Mouse (Mus musculus) hindbrain, embryonic 10.5 days (tissue): ENCODE data around the gene Cd47. TPM values are rescaled to one million over a fixed set of nuclear protein-coding genes. Genes with fewer than 3 reads are reported as not detected.

ENCODE experiments used
- DNase-seq: peaks from one replicate; pipeline ENCODE4 v3.0.0-alpha.2; 2017; ENCODE audit warnings: low spot score
- H3K27ac ChIP-seq: fragments of 300-500 bp; sonication (generic); 2 replicates; pipeline ENCODE4 v1.5.1; 2016; ENCODE audit warnings: mild to moderate bottlenecking, moderate library complexity
- H3K27me3 ChIP-seq: fragments of 300-500 bp; sonication (generic); 2 replicates; pipeline ENCODE4 v1.6.1; 2016; ENCODE audit warnings: mild to moderate bottlenecking; ENCODE audit not compliant: poor library complexity, insufficient read depth, severe bottlenecking
- H3K36me3 ChIP-seq: fragments of 300-500 bp; sonication (generic); 2 replicates; pipeline ENCODE4 v1.6.1; 2016; ENCODE audit warnings: mild to moderate bottlenecking, moderate library complexity
- H3K4me1 ChIP-seq: fragments of 300-500 bp; sonication (generic); replicated peaks from 2 replicates; pipeline ENCODE4 v1.6.1; 2016; ENCODE audit warnings: mild to moderate bottlenecking
- H3K4me3 ChIP-seq: fragments of 300-500 bp; sonication (generic); 2 replicates; pipeline ENCODE4 v1.5.1; 2016; ENCODE audit warnings: mild to moderate bottlenecking, moderate library complexity
- H3K9me3 ChIP-seq: fragments of 300-500 bp; sonication (generic); 2 replicates; pipeline ENCODE4 v1.6.1; 2016; ENCODE audit warnings: mild to moderate bottlenecking, moderate library complexity
- WGBS: fragments of 180-500 bp; shearing (Covaris S2); methylation state at CpG from one replicate; pipeline ENCODE4 v1.1.7; 2016; 5-methylcytosine and 5-hydroxymethylcytosine counted together
- polyA plus RNA-seq: library from polyadenylated mRNA; unstranded; fragments of >200 nt; fragmentation: Nextera tagmentation; extraction: Ambion mirVana; gene quantifications from 2 replicates; pipeline ENCODE4 v1.2.1, GENCODE M21; 2016

The Cd47 gene
- polyA plus RNA-seq, 1 experiment from 2014 or later, result 44.1 TPM

DNA sequence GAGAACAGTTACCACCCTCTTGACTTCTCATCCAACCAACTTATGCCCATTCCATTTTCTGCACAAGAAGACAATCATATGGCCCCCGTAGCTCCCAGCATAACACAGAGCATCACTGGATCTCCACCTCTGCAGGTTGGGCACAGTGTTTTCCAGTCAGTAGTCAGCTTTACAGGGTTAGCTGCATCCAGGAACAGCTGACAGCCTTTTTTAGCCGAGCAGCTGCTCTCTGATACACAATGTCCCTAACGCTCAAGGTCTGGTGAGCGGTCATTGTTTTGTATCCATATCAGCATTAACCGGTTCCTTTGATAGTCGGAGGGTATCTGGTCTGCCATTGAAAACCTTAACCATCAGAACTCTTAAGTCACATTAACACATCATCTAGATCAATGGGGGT is 53.3 kb downstream of the Cd47 start:
- Histone ChIP-seq H3K4me3 (no peak overlapping the region), H3K36me3 (no peaks in the 10 kb centered on the region), H3K27ac (no peak overlapping the region), H3K9me3 (no peaks in the 10 kb centered on the region), H3K27me3 (no peaks in the 10 kb centered on the region), H3K4me1 (peaks cover 33% of the 10 kb centered on the region)
- no peak for DNase-seq
- 84% methylated on average over 6 of the region's 6 CpGs for WGBS

DNA sequence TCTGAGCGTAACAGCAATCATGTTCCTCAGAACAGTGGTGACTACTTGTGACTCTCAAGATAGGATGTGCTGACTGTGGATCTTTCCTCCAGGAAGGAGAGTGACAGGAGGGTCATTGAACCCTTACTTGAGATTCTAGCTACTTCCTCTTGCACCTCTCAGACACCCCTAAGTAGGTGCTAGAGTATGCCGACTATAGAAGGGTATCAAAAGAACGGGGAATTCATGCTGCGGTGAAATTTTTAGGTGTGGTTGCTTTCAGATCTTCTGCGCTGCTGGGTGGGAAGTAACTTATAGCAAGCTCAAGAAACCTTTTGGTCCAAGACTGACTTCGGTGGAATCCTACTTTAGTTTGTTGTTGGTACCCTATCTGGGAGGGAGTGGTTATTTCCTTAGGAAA is 53.9 kb downstream of the Cd47 start:
- Histone ChIP-seq H3K27ac (no peak overlapping the region), H3K4me1 (peaks cover 38% of the 10 kb centered on the region), H3K9me3 (no peaks in the 10 kb centered on the region), H3K27me3 (no peaks in the 10 kb centered on the region), H3K4me3 (peak overlapping the region; percentile 74), H3K36me3 (no peaks in the 10 kb centered on the region)
- DNase-seq, result no peak
- 90% methylated on average over 6 of the region's 6 CpGs for WGBS

DNA sequence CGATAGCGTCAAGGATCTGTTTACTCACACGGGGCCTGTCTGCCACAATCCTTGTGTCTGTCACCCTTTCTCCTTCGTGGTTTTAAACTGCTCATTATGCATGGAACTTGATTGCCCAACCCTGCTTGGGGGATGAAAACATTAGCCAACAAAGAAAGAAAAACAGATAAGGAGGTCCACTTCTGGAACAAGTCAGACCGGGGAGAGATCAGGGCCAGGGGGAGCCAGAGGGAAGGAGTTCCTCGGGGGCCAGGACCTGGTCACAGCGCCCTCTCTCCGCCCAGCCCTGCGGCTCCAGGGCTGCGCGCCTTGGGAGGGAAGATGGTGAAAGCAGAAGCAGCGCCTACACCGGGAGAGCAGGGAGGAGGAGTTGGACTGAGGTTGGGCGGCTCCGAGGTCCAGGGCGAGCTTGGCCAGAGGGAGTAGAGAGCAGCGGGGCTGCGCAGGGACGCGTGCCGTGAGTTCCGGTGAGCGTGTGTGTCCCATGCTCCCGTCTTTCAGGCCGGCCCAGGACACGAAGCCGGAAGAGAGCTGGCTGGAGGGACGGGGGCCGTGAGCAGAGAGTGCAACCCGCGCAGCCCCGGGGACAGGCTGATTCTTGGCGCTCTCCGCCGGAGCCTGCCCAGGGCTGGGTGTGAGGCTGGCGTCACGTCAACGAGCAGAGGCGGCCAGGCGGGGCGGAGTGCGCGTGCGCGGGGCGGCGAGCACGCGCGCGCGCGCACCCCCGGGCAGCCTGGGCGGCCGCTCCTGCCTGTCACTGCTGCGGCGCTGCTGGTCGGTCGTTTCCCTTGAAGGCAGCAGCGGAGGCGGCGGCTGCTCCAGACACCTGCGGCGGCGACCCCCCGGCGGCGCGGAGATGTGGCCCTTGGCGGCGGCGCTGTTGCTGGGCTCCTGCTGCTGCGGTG is 54.9 kb downstream of the Cd47 start:
- H3K4me1 ChIP-seq, result peaks cover 38% of the 10 kb centered on the region
- peaks cover 7% of the 10 kb centered on the region; the same call in 1 of the 2 replicates for H3K36me3 ChIP-seq
- DNase-seq, result peak; percentile 89
- peak overlapping the region; percentile 97 for H3K27ac ChIP-seq
- no peaks in the 10 kb centered on the region for H3K27me3 ChIP-seq
- H3K9me3 ChIP-seq, result no peaks in the 10 kb centered on the region
- peak overlapping the region; percentile 74 for H3K4me3 ChIP-seq
- whole genome bisulfite sequencing, result under 1% methylated on average over 72 of the region's 74 CpGs

DNA sequence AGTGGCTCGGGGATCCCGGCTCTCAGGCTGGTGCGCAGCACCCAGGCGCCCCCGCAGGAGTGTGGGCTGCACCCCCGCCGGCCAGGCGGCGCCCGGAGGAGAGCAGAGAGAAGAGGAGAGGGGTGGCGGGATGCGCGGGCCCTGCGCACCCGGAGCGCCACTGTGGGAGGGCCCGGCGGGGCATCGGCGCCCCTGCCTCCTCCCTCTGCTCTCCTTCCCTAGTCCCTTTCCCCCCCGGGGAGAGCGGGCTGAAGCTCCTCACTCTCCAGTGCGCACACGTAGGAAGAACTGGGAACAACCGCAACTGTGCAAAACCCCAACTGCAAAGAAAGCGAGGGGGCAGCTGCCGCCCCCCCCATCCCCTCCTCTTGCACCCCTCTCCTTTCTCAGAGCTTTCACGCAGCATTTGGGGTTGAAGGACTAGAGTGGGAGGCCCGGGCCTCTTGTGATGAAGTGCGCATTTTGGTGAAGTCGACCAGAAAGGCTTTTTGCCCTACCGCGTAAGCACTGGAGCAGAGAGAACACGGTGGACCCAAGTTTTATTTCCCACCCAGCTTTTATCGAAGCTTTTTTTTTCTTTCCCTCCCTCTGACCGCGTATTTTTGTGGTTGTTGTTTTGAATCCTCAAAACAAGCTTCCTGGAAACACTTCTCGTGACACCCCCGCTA is 55.6 kb downstream of the Cd47 start:
- WGBS, result under 1% methylated on average over 37 of the region's 39 CpGs
- Histone ChIP-seq H3K27ac (peak overlapping the region; percentile 97), H3K9me3 (no peaks in the 10 kb centered on the region), H3K4me3 (peak overlapping the region; percentile 74), H3K27me3 (no peaks in the 10 kb centered on the region), H3K4me1 (peaks cover 38% of the 10 kb centered on the region), H3K36me3 (peaks cover 7% of the 10 kb centered on the region; the same call in 1 of the 2 replicates)
- DNase-seq, result no peak

DNA sequence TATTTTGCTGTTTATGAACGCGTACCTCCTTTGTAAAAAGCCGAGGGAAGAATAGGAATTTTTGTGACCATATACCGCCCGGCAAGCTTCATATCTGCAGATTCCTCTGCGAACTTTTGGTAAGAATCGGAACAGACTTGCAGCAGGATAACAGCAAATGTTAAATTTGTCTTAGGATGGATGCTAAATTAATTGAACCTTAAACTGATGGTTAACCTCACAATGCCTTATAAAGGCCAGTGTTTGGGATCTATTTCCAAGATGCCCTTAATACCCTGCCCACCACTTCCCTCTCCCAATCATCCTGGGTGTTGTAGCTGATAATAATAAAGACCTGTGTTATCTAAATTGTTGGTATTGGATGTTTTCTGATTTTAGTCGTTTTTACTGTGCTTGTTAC is 56.3 kb downstream of the Cd47 start:
- Histone ChIP-seq H3K4me3 (peak overlapping the region; percentile 74), H3K9me3 (no peaks in the 10 kb centered on the region), H3K27ac (peak overlapping the region; percentile 97), H3K4me1 (peaks cover 38% of the 10 kb centered on the region), H3K27me3 (no peaks in the 10 kb centered on the region), H3K36me3 (peaks cover 7% of the 10 kb centered on the region; the same call in 1 of the 2 replicates)
- WGBS, result 40% methylated on average over 8 of the region's 8 CpGs
- no peak for DNase-seq

DNA sequence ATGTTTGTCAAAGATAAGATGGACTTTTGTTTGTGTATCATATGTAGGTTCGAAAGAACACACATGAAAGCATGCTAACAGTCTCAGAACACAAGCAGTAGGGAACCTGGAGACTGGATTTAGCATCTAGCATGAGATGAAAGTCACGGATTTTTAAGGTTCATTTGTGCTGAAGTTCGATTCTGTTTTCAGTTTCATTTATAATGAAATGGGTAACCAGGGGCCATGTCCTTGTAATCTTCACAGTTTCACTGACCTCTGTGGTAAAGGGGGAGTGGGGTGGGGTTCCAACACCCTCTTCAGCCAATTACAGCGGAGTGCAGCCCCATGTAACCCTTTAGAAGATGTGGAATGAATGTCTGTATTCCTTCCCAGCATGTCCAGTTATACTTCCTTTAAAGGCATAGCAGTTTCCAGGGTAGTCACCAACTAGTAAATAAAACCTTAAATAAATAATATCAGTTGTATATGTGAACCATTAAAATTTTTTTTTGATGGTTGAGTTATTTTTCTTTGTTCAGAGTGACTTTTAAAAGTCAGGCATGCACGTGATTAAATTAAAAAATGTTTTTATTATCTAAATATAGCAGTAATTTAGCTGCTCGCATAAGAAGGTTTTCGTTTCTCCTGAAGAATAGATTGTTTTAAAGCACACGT is 57.3 kb downstream of the Cd47 start:
- DNase-seq, result no peak
- H3K4me3 ChIP-seq, result peak overlapping the region; percentile 74
- H3K27ac ChIP-seq, result no peak overlapping the region
- H3K27me3 ChIP-seq, result no peaks in the 10 kb centered on the region
- 72% methylated on average over 8 of the region's 8 CpGs for WGBS
- peaks cover 7% of the 10 kb centered on the region; the same call in 1 of the 2 replicates for H3K36me3 ChIP-seq
- no peaks in the 10 kb centered on the region for H3K9me3 ChIP-seq
- peaks cover 38% of the 10 kb centered on the region for H3K4me1 ChIP-seq

DNA sequence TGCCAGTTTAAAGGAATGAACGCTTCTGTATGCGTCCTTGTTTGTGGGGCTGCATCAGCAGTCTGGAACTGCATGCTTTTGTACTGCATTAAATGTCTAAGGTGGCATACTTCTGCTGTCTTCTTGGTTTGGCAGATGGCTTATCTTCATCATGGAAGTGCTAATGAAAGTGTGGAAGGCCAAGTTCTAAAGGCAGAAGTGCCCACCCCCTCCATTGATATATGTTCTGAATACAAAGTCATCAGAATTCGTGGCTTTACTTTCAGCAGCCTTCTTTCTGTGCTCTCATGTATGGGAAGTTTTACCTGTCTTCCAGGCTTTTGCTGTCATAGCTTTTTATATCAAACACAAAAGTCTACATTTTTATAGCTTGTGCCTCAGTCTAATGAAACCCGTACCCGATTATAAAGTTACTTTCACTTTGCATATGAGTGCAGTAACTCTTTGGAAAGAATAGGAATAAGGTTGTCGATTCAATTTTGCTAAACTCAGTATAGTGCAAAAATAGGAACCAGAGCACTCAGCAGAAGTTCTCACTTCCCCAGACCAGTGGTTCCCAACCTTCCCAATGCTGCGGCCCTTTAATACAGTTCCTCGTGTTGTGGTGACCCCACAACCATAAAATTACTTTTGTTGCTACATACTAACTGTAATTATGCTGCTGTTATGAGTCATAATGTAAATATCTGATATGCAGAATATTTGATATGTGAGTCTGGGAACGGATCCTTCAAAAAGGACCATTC is 58.0 kb downstream of the Cd47 start:
- peaks cover 7% of the 10 kb centered on the region; the same call in 1 of the 2 replicates for H3K36me3 ChIP-seq
- DNase-seq, result no peak
- H3K27ac ChIP-seq, result no peak overlapping the region
- no peak overlapping the region for H3K4me3 ChIP-seq
- no peaks in the 10 kb centered on the region for H3K9me3 ChIP-seq
- no peaks in the 10 kb centered on the region for H3K27me3 ChIP-seq
- WGBS, result 86% methylated on average over 9 of the region's 9 CpGs
- H3K4me1 ChIP-seq, result peaks cover 38% of the 10 kb centered on the region

DNA sequence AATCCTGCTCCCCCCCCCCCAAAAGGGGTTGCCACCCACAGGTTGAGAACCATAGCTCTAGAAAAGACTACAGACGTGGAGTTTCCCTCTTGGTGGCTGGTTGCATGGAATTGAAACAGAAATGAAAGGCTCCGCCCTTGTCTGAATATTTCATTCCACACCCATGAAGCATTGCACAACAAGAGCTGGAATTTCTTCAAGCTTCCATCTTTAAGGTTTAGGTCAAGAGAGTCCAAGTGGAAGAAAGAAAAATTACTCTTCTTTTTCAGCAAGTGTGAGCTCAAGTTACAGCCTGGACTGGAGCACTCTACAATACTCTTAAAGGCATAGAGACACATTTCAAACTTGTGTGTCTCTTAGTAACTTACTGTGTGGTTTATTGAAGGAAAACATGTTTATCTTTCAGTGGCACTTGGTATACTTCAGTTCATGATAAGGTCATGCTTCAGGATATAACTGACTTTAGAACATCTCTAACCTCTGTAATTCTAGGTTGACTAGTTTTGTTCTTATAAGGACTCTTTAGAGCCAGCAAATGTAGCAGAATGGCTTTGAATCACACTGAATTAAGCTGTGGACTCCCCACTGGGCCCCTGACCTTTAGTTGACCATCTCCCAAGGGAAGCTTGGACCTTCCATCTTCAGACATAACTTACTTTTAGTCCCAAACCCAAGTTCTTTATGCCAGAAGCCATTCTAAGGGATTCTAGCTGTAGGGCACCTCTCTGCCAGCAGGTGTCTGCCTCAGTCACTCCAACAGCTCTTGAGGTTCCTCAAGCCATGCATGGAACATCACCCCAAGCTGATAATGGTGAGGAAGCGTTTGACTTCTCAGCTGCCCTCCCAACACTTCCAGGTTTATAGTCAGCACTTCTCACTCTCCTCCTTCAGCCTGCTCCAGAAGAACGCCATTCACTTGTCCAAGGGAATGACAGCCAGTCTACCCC is 58.8 kb downstream of the Cd47 start:
- no peak overlapping the region for H3K27ac ChIP-seq
- H3K27me3 ChIP-seq, result no peaks in the 10 kb centered on the region
- DNase-seq, result no peak
- 83% methylated on average over 4 of the region's 4 CpGs for WGBS
- H3K36me3 ChIP-seq, result peaks cover 7% of the 10 kb centered on the region; the same call in 1 of the 2 replicates
- no peak overlapping the region for H3K4me3 ChIP-seq
- H3K4me1 ChIP-seq, result peaks cover 35% of the 10 kb centered on the region
- no peaks in the 10 kb centered on the region for H3K9me3 ChIP-seq

DNA sequence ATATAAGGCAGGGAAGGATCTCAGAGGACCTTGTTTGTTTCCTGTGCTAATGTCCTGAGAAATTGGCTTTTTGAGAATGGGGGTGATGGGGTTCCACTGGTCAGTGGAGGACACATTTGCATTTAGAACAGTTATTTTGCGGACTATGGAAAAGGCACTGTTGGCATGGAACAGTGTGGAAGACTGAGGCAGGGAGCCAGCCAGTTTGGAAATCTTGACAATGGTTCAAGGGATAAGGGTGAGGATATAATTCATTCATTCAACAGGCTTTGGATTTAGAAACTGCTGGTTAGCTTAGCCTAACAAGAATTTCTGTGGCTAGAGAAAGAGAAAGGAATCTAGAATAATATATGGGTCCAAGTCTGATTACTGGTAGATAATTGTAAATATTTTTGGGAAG is 61.7 kb downstream of the Cd47 start:
- DNase-seq, result no peak
- Histone ChIP-seq H3K9me3 (no peaks in the 10 kb centered on the region), H3K36me3 (peaks cover 14% of the 10 kb centered on the region; the same call in 1 of the 2 replicates), H3K27me3 (no peaks in the 10 kb centered on the region), H3K4me1 (peaks cover 19% of the 10 kb centered on the region), H3K27ac (no peak overlapping the region), H3K4me3 (no peak overlapping the region)
- WGBS, result 95% methylated on average over 1 of the region's 1 CpGs

DNA sequence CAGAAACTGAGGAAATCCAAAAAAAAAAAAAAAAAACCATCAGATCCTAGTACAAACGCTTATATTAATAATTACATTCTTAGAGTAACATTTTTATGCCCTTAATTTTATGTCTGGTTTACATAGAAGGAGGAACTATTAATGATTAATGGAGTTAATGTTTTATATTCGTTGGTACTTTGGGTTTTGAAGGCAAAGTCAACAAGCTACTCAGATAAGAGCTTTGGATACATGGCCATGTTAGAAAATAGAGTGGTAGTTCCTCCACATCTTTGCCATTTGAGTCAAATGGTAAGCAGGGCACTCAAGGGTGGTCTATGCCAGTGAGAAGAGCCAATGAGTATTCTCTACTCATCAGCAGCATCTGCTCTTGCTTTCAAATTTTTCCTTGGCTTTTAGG is 66.3 kb downstream of the Cd47 start:
- Histone ChIP-seq H3K36me3 (peaks cover 32% of the 10 kb centered on the region), H3K27ac (no peak overlapping the region), H3K4me3 (no peak overlapping the region), H3K27me3 (no peaks in the 10 kb centered on the region), H3K9me3 (no peaks in the 10 kb centered on the region), H3K4me1 (no peaks in the 10 kb centered on the region)
- DNase-seq, result no peak
- 91% methylated on average over 2 of the region's 2 CpGs for WGBS

DNA sequence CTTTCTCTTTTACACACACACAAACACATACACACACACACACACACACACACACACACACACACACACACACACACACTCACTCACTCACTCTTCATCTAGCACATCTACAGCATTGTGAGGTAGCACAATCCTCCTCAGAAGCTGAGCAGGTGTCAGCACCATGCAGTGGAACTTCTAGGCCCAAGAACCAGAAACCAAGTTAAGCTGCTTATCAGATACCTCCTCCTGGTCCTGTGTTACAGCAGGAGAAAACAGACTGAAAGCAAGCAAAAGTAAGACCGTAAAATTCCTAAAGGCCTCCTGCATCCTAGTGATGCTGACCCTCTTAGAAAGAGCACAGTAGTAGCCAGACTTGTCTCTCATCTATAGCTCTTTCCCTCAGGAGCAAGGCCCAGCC is 67.9 kb downstream of the Cd47 start:
- H3K27ac ChIP-seq, result no peak overlapping the region
- no peak overlapping the region for H3K4me3 ChIP-seq
- no peaks in the 10 kb centered on the region for H3K27me3 ChIP-seq
- 96% methylated on average over 1 of the region's 1 CpGs for WGBS
- no peaks in the 10 kb centered on the region for H3K9me3 ChIP-seq
- DNase-seq, result no peak
- peaks cover 32% of the 10 kb centered on the region for H3K36me3 ChIP-seq
- no peaks in the 10 kb centered on the region for H3K4me1 ChIP-seq
